Mouse (Mus musculus) bone marrow macrophage, adult 2 months (primary cell): ENCODE measurements around the gene A630089N07Rik. TPM values are rescaled to one million over a fixed set of nuclear protein-coding genes. Genes with fewer than 3 reads are reported as not detected.
A peak's percentile ranks its signal among the peaks of the same experiment; 100 is the strongest.

Source experiments
- H3K27ac ChIP-seq: 2 replicates; pipeline ENCODE4 v1.5.1; 2012; ENCODE audit warnings: low read depth, low read length; ENCODE audit not compliant: insufficient read depth
- H3K4me1 ChIP-seq: 2 replicates; pipeline ENCODE4 v1.6.1; 2012; ENCODE audit warnings: low read length; ENCODE audit not compliant: control insufficient read depth, insufficient read depth
- H3K4me3 ChIP-seq: 2 replicates; pipeline ENCODE4 v1.5.1; 2012; ENCODE audit warnings: mild to moderate bottlenecking, low read length, moderate library complexity; ENCODE audit not compliant: insufficient read depth
- CTCF ChIP-seq: IDR thresholded peaks from 2 replicates; pipeline ENCODE4 v1.5.1; 2012; ENCODE audit warnings: low read depth, mild to moderate bottlenecking, low read length, moderate library complexity
- POLR2A ChIP-seq: IDR thresholded peaks from 2 replicates; pipeline ENCODE4 v1.6.1; 2012; ENCODE audit warnings: mild to moderate bottlenecking, low read depth, low read length, borderline replicate concordance
- polyA plus RNA-seq: library from polyadenylated mRNA; stranded (reverse); fragments of >200 nt; gene quantifications from 2 replicates; pipeline ENCODE4 v1.2.4, GENCODE M21; 2012; ENCODE audit not compliant: missing spikeins, insufficient read depth, insufficient read length

The A630089N07Rik gene
- polyA plus RNA-seq, 1 experiment: 6.5 TPM

- Histone ChIP-seq H3K27ac (peak within 1 kb of the TSS; percentile 81), H3K4me1 (peaks cover 11% of the 10 kb centered on the region)
- TF ChIP-seq POLR2A (no peak), CTCF (no peak)
Observed at GRCm38 (mm10) chr16:97962151-97962948, 119.9 kb downstream of the A630089N07Rik start, which contains the start of the genes C2cd2 and Zbtb21. Gene C2cd2 (minus strand): TSS chr16:97962598. Gene Zbtb21 (minus strand): TSS chr16:97962622.

GRCm38 (mm10) chr16:97961381-97962150, 120.7 kb downstream of the A630089N07Rik start:
- peak overlapping the region; percentile 81 for H3K27ac ChIP-seq
- TF ChIP-seq CTCF: no peak
- no peak for TF ChIP-seq POLR2A
- H3K4me1 ChIP-seq: peaks cover 14% of the 10 kb centered on the region
- peak overlapping the region; percentile 84 for H3K4me3 ChIP-seq

More at GRCm38 (mm10) chr16:97962151-97962948, 119.9 kb downstream of the A630089N07Rik start, which contains the start of the genes C2cd2 and Zbtb21:
- peak within 1 kb of the TSS; percentile 84 for H3K4me3 ChIP-seq

- Histone ChIP-seq H3K4me3 (no peak overlapping the region), H3K4me1 (peaks cover 18% of the 10 kb centered on the region), H3K27ac (peak overlapping the region; percentile 29; the same call in 1 of the 2 replicates)
- TF ChIP-seq POLR2A (no peak), CTCF (no peak)
Observed at GRCm38 (mm10) chr16:97960348-97960747, 121.9 kb downstream of the A630089N07Rik start.

GRCm38 (mm10) chr16:97958401-97958973, 123.8 kb downstream of the A630089N07Rik start:
- TF ChIP-seq CTCF: no peak
- TF ChIP-seq POLR2A: no peak
- Histone ChIP-seq H3K4me3 (no peak overlapping the region), H3K27ac (no peak overlapping the region), H3K4me1 (peaks cover 30% of the 10 kb centered on the region)

- Histone ChIP-seq H3K27ac (no peak overlapping the region), H3K4me1 (peaks cover 30% of the 10 kb centered on the region), H3K4me3 (no peak overlapping the region)
- no peak for TF ChIP-seq CTCF
- no peak for TF ChIP-seq POLR2A
Observed at GRCm38 (mm10) chr16:97957626-97958025, 124.6 kb downstream of the A630089N07Rik start.

- no peak for TF ChIP-seq POLR2A
- TF ChIP-seq CTCF: no peak
- Histone ChIP-seq H3K4me1 (peaks cover 30% of the 10 kb centered on the region), H3K4me3 (no peak overlapping the region), H3K27ac (no peak overlapping the region)
Observed at GRCm38 (mm10) chr16:97956011-97956410, 126.2 kb downstream of the A630089N07Rik start.

GRCm38 (mm10) chr16:97953300-97953699, 128.9 kb downstream of the A630089N07Rik start:
- no peak overlapping the region for H3K27ac ChIP-seq

GRCm38 (mm10) chr16:97952801-97953200, 129.4 kb downstream of the A630089N07Rik start:
- Histone ChIP-seq H3K4me1 (peaks cover 22% of the 10 kb centered on the region), H3K27ac (no peak overlapping the region)

More at GRCm38 (mm10) chr16:97953300-97953699, 128.9 kb downstream of the A630089N07Rik start:
- Histone ChIP-seq H3K4me3 (no peak overlapping the region), H3K4me1 (peaks cover 24% of the 10 kb centered on the region)
- no peak for TF ChIP-seq CTCF
- TF ChIP-seq POLR2A: no peak

GRCm38 (mm10) chr16:97952371-97952770, 129.9 kb downstream of the A630089N07Rik start:
- no peak overlapping the region for H3K4me3 ChIP-seq
- H3K27ac ChIP-seq: no peak overlapping the region
- TF ChIP-seq CTCF (no peak), POLR2A (no peak)
- peaks cover 19% of the 10 kb centered on the region for H3K4me1 ChIP-seq

More at GRCm38 (mm10) chr16:97952801-97953200, 129.4 kb downstream of the A630089N07Rik start:
- H3K4me3 ChIP-seq: no peak overlapping the region
- no peak for TF ChIP-seq CTCF
- TF ChIP-seq POLR2A: no peak

Other genes starting within 250 kb of the A630089N07Rik start
- gene Prdm15, start 230.6 kb downstream of the A630089N07Rik start, polyA plus RNA-seq: 4.4 and 7.5 TPM in 2 replicates
- 12.3 and 13.4 TPM in 2 replicates for gene C2cd2, start 119.9 kb downstream of the A630089N07Rik start, polyA plus RNA-seq
- 13.8 and 16.2 TPM in 2 replicates for gene Zbtb21, start 119.8 kb downstream of the A630089N07Rik start, polyA plus RNA-seq
- 13.2 and 14.3 TPM in 2 replicates for gene B230307C23Rik, start 85.1 kb downstream of the A630089N07Rik start, polyA plus RNA-seq